Mouse (Mus musculus) myocyte (in vitro differentiated cells): ENCODE measurements around the gene Dennd4a.

Experiments
- CEBPB ChIP-seq: IDR thresholded peaks from 2 replicates; pipeline ENCODE4 v1.6.1; 2011; ENCODE audit warnings: mild to moderate bottlenecking, moderate library complexity; ENCODE audit not compliant: poor library complexity, insufficient read depth, severe bottlenecking
- POLR2A ChIP-seq: IDR thresholded peaks from one replicate; pipeline ENCODE4 v1.6.1; 2011; ENCODE audit warnings: low read depth, mild to moderate bottlenecking, control low read depth, moderate library complexity; ENCODE audit not compliant: insufficient read length
- POLR2AphosphoS2 ChIP-seq: IDR thresholded peaks from one replicate; pipeline ENCODE4 v1.6.1; 2011; ENCODE audit warnings: low read depth, control low read depth; ENCODE audit not compliant: insufficient read length
- USF1 ChIP-seq: IDR thresholded peaks from one replicate; pipeline ENCODE4 v1.6.1; 2011; ENCODE audit warnings: low read depth, mild to moderate bottlenecking, control low read depth, moderate library complexity

- TF ChIP-seq POLR2A: no peak
- TF ChIP-seq POLR2AphosphoS2: no peak
- TF ChIP-seq USF1: no peak
- TF ChIP-seq CEBPB: no peak
Observed at GRCm38 (mm10) chr9:64777441-64777987, 33.6 kb upstream of the Dennd4a start.
